Mouse (Mus musculus): ENCODE results near the gene Sema4g.

- TF ChIP-seq CTCF (IDR thresholded peaks at IDR 0.05; ENCODE audit: low read depth) (no peak), EP300 (IDR thresholded peaks at IDR 0.05; ENCODE audit: low read depth) (no peak)
Measured at GRCm38 (mm10) chr19:44980787-44981186, 8.1 kb upstream of the Sema4g start.

Measured in heart, postnatal 0 days (tissue).